Mouse (Mus musculus) cerebellum, adult 11-12 months (tissue): ENCODE results near the gene Dtx2.

Experiments used
- DNase-seq: peaks from one replicate; pipeline ENCODE4 v3.0.0; 2022

Gene Dtx2

DNA sequence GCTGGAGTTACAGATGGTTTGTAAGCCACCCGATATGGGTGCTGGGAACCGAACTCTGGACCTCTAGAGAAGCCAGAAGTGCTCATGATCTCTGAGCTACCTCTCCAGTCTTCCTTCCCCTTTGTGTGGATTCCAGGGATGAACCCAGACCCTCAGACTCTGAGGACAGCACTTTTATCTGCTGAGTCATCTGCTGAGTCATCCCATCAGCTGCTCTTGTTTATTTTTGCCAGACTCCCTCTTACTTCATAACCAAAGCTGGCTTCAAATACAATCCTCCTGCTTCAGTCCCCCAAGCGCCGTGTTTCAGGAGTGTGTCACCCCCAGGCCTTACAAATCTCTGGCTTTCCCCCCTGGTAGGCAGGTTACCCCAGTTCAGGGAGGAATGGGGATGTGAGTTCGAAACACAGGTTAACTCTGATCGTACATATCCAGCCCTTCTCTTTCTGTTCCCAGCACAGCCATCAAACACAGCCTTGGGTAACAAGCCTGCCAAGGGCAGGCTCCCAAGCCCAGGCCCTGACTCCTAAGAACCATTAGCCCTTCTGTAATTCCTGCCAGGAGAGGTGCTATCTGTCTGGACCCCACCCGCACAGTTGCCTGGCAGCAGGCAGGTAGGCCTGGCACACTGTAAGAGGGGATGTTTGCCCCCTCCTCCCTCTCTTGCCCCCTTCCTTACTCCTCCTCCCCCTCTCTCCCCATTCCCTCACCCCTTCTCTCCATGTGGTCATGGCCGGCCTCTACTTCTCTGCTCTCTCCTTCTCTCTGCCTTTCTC is 18.5 kb upstream of the Dtx2 start:
- DNase-seq, result no peak

GRCm38 (mm10) chr5:135979381-135979780 is 15.2 kb upstream of the Dtx2 start:
- DNase-seq, result no peak

GRCm38 (mm10) chr5:135979904-135980303 is 14.7 kb upstream of the Dtx2 start, which contains the start of gene Zp3:
Gene Zp3, plus strand, starts transcription at chr5:135980099.
- DNase-seq, result no peak

- DNase-seq, result peak; percentile 60
Measured at GRCm38 (mm10) chr5:135982398-135982797, 12.2 kb upstream of the Dtx2 start.

GRCm38 (mm10) chr5:135984546-135985044 is 10.0 kb upstream of the Dtx2 start:
- DNase-seq, result no peak

GRCm38 (mm10) chr5:135987248-135987647 is 7.4 kb upstream of the Dtx2 start:
- DNase-seq, result no peak

- DNase-seq, result no peak
Measured at GRCm38 (mm10) chr5:135990601-135991000, 4.0 kb upstream of the Dtx2 start.

DNA sequence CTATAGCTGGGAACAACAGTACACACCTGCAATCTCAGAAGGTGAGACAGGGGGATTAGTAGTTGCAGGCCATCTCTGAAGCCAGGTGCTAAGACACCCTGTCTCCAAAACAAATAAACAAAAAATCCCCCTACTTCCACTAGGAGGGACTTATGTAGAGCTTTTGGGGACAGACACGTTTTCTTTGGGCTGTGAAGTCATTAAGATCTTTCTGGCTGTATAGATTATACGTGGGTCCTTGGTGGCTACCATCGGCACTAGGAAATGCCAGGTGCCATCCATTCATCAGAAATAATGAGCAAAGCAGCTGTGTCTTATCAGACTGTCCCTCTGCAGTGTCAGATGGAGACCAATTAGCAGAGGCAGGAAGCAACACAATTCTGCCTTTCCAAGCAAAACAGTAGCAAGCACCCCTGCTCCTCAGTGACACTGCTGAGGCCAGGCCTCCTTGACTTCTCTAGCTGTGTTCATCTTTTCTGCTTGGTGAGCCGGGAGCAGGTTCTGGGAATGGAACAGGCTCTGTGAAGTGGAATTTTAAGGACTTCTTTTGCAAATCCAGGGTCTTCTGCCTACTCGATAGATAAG is 1.1 kb upstream of the Dtx2 start:
- DNase-seq, result no peak

DNA sequence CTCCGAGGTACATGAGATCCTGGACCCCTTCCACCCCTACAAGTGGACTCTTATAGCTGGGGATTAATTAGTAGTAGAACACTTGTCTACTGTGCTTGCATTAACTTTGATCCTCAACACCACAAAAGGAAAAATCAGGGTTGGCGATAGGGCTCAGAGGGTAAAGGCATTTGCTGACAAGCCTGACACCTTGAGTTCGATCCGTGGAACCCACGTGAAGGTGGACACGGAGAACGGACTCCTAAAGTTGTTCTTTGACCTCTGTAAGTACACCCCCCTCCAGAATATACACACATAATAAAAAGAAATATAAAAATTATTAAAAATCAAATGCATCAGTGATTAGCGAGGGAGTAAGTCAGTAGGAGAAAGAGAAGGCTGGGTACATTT is 270 bp upstream of the Dtx2 start:
- no peak for DNase-seq

- DNase-seq, result no peak
Measured at GRCm38 (mm10) chr5:135996162-135996561, 1.6 kb downstream of the Dtx2 start.

DNA sequence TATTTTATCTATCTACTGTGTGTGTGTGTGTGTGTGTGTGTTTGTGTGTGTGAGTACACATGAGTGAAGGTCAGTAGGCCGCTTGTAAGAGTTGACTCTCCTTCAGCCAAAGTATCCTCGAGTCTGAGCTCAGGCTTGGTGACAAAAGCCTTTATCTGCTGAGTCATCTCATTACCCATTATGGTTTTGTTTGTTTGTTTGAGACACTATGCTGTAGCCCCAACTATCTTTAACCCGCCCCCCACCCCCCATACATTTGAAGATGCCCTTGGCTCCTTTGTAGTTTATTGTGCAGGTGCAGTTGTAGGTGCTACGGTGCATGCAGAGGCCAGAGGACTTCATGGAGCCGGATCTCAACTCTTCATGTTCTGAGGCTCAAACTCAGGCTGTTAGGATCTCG is 6.6 kb downstream of the Dtx2 start:
- no peak for DNase-seq

DNA sequence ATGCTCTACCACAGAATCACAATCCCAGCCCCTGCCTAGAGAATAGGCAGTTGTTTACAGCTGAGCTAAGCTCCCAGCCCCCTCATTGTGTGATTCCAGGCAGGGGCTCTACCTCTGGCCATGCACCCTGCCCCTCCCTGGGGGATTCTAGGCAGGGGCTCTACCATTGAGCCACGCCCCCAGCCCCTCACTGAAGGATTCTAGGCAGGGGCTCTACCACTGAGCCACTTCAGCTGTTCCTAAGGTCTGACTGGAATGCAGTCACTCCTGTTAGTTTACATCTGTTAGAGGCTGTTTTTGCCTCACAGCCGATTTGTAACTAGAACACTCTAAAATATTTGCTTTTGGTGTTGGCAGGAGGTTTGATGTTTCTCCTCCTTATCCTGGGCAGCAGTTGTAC is 7.7 kb downstream of the Dtx2 start:
- DNase-seq, result no peak

GRCm38 (mm10) chr5:136002751-136003151 is 8.2 kb downstream of the Dtx2 start:
- no peak for DNase-seq

GRCm38 (mm10) chr5:136004537-136004936 is 9.9 kb downstream of the Dtx2 start:
- no peak for DNase-seq

DNA sequence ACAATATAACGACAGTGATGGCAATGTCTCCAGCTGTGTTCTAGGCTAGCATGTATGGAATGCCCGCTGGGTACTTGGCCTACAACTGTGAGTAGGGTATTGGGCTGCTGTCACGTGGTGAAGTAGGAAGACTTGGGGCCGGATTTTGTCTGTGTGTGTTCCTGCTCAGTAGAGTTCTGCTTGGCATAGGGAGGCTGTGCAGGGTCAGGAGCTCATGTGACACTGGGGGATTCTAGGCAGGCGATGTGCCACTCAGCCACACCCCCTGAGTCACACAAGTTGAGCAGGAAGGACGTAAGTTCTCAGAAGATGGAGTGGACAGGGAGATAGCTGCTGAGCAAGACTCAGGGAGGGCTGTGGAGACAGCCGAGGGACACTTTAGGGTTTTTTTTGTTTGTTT is 13.1 kb downstream of the Dtx2 start:
- DNase-seq, result no peak

- DNase-seq, result no peak
Measured at GRCm38 (mm10) chr5:136014877-136015276, 20.3 kb downstream of the Dtx2 start.

DNA sequence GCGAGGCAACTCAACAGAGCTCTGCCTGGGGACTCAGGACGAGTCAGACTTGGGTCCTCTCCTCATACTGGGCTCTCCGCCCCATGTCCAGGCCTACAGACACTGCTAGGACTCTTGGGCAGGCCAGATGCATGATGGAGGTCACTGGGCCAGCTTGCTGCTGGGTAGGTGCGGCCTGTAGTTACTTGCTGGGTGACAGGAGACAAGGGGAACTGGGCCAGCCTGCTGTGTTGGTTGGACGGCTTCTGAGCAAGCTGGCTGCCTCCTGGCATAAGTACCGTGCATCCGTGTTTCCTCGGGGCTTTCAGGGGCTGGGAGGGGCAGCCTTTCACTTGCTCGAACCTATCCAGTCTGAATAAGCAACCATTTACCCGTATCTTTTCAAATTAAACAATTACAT is 21.0 kb downstream of the Dtx2 start:
- no peak for DNase-seq

GRCm38 (mm10) chr5:136016014-136016876 is 21.6 kb downstream of the Dtx2 start:
- DNase-seq, result no peak

GRCm38 (mm10) chr5:136017262-136017661 is 22.7 kb downstream of the Dtx2 start:
- DNase-seq, result no peak

DNA sequence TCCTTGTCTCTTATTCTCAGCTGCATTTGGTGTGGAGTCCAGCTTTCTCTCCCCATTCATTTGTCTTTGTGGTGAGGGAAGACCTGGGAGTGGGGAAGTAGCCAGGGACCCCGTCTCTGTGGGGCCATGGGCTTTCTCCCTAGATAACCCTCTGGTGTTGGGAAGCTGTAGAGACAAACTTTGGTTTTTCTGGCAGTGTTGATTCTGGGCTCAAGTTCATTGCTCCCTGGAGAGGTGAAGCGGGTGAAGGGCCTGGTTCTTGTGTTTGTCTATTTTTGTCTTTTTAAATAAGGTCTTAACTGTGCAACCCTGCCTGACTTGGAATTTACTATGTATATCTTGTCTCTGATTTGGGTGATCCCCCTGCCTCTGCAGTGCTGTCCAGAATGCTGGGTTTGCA is 24.1 kb downstream of the Dtx2 start:
- no peak for DNase-seq

DNA sequence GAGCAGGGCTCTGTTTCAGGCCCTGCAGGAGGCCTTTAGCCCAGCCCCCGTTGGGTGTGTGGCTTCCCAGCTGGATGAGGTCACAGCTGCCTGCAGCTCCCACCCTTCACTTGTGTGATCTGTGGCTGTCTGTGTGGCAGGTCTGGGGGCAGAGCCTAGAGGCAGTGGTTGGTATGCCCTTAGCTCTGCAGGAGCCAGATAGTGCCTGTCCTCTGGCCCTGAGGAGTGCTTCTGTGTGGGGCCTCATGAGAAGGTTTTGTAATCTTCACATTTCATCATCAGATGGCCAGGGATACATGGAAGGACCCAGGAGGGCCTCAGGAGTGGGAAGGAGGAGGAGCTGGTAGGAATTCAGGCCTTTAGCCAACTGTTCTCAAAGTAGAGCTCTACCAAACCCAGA is 25.3 kb downstream of the Dtx2 start:
- DNase-seq, result no peak

DNA sequence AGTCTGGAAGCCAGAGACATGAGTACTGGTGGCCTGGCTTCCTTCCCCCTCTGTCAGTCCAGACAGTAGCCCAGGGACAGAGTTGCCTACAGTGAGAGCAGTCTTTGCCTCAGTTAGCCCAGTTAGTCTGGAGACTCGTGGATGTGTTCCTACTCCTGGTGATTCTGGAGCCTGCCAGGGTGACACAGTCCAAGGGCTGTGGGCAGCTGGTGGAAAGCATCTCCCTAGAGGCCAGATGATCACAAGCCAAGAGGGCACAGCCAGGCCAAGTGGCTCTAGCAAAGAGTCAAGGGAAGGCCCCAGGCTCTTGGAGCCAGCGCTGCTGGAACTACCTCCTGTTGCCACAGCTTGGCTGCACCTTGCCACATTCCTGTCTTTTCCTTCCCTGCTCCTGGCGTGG is 31.1 kb downstream of the Dtx2 start:
- DNase-seq, result peak; percentile 53

- DNase-seq, result no peak
Measured at GRCm38 (mm10) chr5:136026859-136027258, 32.3 kb downstream of the Dtx2 start.
